Mouse (Mus musculus): ENCODE results near the gene Kansl1l.

The Kansl1l gene

DNA sequence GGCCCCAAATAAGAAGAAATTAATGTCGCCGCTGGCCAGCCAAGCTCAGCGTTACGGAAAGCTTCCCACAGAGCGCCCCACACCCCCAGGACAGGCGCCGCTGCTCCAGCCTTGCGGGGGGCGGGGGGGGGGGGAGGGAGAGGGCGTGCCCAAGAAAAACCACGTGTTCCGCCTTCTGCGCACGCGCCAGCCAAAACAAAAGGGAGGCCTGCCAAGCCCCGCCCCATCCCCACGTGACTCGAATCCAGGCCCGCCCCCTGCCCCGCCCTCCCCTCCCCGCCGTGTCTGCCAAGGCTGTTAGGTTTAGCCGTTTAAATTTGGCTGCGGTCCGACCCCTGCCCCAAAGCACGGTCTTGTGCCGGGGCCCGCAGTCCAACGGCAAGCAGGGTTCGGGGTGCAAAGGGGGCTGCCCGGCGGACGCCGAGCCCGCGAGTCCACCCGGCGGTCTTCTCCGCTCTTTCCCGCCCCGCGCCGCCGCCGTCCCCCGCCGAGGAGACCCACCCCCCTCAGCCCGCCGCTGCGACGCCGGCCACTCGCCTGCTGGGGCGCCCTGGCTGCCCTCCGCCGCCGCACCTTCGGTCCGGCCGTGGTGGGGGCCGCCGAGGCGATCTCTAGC lies 417 bp downstream of the Kansl1l start:
- DNase-seq (ENCODE audit: low spot score): peak; percentile 79

DNA sequence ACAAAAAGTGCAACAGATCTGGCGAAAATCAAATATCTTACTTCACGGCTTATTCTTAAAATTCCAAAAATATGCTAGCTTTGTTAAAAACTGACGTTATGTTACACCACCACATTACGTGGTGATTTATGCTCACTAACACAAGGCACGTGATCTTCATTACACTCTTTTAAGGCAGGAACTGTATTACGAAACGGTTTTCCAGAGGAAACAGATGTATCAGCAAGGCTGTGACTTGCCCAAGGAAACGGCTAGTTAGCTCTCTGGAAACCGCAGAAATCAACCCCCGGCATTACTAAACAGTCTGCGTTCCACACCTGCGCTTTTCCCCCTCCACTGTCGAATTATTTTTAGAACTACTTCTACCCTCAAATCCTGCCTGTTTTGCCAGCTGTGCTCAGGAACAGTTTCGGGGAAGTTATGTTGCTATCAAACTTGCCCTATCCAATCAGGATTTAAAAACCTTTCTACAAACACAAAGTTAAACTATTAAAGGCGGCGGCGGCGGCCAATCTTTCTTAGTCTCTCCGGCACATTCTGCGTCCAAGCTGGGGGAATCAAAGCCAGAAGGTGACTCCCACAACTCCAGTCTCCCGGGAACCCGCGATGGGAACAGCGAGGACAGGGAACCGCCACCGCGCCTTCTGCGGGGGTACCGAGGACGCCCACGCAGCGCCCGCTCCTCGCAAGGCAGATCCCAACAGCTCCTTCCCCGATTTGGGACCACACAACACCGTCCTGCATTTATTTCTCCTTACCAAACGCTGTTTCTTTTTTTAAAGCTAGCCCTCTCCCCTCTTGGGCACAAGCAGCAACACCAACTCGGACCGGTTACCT lies 1.2 kb downstream of the Kansl1l start:
- peak; percentile 41 for DNase-seq (ENCODE audit: low spot score)

DNA sequence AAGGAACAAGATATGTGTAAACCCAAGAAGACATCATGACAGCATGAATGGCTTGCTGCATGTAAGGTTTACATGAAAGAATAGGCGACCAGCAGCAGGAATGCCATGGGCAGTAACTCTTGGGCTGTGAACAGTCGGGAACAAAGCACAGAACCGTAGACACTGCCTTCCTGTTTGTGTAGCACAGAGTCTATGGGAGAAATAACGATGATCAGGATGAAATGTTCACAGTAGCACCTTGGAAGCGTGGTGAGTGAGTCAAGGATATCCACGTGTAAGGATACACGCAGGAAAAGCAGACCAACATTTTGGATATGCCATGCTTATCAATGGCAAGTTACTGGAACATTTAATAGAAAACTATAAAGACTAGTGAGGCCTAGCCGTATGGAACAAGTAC lies 2.6 kb downstream of the Kansl1l start:
- no peak for DNase-seq (ENCODE audit: low spot score)

DNA sequence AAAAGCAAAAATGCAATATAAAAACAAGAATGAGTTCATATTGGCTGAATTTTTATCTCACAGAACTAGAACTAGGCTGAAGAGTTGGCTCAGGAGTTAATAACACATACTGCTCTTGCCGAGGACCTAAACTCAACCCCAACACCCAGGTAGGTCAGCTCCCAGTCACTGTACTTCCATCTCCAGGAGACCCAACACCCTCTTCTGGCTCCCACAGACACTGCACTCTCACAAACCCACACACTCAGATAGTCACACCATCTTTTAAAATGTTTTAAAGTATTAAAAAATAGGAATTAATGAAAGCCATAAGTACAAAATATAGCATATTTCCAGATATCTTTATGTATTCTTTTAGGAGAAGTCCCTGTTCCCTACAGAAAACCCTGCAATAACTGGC lies 4.2 kb downstream of the Kansl1l start:
- DNase-seq (ENCODE audit: low spot score): no peak

DNA sequence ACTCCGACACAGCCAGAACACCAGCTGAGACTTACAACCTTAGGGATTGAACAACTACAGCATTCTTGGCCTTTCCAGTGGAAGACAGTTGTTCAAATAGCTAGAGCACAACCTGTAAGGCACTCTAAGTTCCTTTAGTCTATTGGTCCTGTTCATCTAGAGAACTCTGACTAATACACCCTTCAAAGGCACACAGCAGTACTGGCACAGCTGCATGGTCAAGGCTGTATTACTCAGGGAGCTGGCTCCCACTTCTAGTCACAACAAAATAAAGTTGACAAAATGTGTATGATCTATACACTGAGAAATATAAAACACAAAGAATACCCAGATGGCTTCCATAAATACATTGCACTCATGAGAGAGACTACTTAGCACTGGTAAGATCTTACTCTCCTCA lies 10.5 kb downstream of the Kansl1l start:
- DNase-seq (ENCODE audit: low spot score): no peak

DNA sequence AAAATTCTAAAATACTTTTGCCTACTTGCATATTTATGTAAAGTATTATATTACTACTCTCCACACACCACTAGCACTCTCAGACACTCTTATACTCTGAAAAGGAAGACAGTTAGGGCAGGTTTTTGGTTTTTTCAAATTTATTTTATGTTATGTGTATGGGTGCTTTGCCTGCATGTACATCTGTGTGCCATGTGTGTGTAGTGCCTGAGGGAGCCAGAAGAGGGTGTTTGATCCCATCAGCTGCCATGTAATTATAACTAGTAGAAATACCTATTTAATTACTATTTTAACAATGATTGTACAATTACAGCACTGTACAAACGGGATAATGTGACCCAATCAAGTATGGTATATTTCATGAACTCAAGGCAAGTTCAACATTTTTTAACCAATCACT lies 12.0 kb downstream of the Kansl1l start:
- no peak for DNase-seq (ENCODE audit: low spot score)

DNA sequence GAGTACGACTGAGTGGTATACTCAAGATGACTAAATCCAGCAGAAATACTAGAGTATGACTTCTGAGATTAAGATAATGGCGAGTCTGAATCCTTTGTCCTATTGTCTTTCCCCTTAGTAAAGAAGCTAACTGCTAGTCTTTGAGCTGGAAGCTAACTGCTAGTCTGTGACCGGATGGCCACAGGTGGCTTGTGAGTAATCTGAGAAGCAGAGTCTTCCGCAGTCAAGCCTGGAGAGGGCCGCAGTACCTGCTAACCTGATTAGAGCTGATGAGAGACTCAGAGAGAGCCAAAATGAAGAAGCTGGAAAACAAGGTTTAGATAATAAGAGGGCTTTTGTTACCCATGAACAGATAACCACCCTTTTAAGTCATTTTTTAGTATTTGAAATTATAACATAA lies 12.7 kb downstream of the Kansl1l start:
- DNase-seq (ENCODE audit: low spot score): no peak

DNA sequence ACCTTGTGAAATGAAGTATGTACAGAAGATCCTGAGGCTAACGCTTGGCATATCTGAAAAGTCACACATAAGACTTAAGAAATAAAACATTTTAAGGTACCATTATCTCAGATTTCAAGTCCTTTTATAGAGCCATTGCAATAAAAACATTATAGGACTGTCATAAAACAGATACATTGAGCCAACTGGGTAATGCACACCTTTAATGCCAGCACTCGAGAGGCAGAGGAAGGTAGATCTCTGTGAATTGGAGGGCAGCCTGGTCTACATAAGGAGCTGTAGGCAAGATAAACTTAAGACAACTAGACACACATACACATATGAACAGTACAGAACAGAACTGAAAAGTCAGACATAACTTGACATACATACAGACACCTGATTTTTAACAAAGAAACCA lies 19.4 kb downstream of the Kansl1l start:
- no peak for DNase-seq (ENCODE audit: low spot score)

DNA sequence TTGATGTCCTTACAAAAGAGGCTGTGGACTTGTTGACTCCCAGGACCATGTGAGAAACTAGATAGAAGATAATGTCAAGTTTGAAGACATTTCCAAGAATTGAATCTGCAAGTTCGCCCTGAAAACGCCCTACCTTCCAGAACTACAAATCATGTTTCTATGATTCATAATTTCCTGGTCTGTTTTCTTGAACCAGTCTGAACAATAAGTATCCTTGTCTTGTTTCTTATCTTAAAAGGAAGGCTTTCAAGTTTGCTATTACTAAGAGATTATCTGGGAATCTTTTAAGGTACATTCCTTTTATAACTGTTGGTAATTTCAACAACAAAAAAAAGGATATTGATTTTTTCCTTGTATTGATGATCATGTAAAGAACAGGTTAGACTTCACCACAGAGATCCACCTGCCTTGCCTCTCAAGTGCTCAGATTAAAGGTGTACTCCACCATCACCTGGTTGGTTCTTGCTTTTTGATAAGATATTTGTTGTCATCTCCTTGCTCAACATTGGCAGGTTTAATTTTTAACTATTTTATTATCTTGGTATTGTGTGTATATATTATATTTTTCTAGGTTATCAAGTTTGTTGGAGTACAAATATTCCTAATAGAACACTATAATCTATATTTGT lies 24.4 kb downstream of the Kansl1l start:
- DNase-seq (ENCODE audit: low spot score): no peak

DNA sequence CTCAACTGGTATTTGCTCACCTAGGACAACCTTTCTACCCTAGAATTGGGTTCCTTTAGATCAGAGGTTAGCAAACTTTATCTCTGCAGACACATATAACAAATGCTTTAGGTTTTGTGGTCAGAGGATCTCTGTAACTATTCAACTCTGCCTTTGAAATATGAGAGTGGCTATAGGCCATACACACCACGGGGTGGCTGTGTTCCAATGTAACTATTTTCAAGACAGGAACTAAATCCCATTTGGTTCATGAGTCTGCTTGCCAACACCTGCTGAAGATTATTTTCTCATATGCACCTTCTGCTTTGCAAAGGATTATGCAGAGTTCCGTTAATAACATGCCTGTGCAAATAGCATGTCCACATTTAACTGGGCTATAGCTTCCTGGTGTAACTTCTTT lies 35.1 kb downstream of the Kansl1l start:
- no peak for DNase-seq (ENCODE audit: low spot score)

DNA sequence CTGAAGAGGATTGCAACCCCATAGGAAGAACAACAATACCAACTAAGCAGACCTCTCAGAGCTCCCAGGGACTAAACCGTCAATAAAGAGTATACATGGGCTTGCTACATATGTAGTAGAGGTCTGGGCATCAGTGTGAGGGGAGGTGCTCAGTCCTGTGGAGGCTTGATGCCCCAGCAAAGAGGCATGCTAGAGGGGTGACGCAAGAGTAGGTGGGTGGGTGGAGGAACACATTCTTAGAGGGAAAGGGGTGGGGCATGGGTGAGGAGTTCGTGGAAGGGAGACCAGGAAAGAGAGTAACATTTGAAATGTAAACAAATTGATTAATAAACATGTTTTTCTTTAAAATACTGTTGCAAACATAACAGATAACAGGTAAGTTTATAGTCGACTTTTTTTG lies 36.3 kb downstream of the Kansl1l start:
- DNase-seq (ENCODE audit: low spot score): no peak

DNA sequence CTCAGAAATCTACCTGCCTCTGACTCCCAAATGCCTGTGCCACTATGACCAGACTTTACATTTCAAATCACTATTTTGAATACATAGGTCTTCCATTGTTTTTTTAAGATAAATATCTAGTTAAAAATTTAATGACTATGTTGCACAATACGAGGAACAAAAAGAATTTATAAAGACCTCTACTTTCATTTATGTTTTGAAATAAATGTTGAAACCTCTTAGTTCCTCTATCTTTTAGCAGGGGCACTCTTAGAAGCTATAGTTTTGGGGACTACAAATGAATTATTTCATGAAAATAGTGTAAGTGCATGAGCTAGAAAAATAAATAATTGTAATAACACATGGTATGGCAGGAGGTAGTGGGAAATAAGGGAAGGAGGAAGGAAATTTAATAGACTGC lies 38.6 kb downstream of the Kansl1l start:
- DNase-seq (ENCODE audit: low spot score): no peak

DNA sequence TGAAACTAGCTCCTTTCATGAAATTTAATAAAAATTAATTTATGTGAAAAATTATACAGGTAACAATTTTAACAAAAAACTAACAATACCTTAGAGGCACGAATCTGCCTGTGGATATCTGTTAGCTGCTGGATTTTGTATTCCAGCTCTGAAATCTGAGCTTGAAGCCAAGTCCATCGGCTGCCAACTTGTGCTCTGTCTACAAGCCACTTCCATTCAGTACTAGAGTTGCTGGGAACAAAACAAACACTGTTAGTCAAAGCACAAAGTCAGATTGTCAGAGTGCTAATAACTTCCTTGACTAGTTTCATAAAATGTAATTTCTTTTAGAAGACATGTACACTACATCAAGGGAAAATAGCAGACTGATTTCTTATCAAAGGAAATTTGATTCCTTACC lies 39.5 kb downstream of the Kansl1l start:
- no peak for DNase-seq (ENCODE audit: low spot score)

DNA sequence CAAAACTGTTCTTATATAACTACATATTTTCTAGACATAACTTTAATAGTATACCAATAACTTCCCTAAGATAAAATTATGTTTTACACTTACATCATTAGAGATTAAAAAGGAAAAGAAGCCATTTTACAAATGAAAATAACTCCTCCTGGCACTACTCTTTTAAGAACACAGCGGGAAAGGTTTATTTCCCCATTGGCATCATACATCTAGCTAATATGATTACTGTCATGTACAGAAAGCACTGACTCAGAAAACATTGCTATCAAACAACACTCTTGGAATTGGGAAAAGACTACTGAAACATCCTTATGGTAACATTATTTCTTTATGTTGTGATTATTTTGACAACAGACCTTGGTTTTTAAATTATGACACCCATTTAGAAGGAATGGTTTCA lies 48.6 kb downstream of the Kansl1l start:
- no peak for DNase-seq (ENCODE audit: low spot score)

DNA sequence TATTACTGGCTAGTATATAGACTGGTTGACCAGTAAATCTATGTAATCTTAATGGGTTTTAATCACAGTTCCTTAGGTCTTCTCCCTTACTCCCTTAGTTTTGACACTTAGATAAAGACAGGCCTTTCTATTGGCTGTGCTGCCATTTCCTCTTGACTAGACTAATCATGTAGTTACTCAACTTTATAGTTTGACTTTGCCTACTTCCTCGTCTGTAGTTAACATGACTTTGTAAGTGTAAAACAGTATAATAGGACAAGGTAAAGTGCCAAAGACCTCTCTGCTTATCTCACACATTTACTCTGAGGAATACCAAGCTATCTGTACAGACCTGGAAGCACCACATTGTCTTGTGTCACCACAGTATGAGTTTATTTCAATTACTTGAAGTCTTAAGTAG lies 86.8 kb downstream of the Kansl1l start:
- DNase-seq (ENCODE audit: low spot score): no peak

DNA sequence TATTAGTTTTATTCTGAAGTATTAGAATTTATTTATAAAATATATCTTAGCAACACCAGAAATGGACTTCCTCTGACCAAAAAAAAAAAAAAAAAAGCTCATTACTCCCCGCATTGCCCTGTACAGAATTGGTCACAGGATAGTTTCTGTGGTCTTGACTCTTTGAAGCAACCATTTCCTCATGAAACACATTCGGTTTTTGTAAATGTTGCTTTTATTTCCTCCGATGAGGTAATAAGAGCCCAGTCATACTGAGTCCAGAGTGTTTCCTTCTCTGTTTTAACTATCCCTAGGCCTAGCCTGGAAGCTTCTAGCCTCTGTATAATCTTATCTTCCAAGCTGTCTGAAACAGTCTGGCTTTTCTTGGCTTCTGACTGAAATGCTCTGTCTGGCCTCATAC lies 104.5 kb downstream of the Kansl1l start:
- no peak for DNase-seq (ENCODE audit: low spot score)

DNA sequence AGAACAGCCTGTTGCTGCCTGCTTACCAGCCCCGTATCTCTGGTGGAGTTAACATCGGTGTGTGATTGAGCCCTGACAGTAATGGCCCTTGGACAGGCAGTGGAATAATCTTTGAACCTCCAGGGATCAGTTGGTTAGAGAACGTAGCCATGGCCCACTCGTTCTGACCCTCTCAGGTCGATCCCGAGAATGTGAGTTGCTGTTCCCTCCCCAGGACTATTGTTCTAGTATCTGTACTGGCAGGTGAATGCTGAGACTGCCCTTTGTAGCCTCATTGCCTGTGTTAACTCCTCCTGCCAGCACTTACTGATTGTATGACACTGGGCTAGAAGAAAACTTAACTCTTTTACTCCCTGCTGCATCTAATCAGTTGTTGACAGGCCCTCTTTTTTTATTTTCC lies 112.8 kb downstream of the Kansl1l start:
- DNase-seq (ENCODE audit: low spot score): no peak

DNA sequence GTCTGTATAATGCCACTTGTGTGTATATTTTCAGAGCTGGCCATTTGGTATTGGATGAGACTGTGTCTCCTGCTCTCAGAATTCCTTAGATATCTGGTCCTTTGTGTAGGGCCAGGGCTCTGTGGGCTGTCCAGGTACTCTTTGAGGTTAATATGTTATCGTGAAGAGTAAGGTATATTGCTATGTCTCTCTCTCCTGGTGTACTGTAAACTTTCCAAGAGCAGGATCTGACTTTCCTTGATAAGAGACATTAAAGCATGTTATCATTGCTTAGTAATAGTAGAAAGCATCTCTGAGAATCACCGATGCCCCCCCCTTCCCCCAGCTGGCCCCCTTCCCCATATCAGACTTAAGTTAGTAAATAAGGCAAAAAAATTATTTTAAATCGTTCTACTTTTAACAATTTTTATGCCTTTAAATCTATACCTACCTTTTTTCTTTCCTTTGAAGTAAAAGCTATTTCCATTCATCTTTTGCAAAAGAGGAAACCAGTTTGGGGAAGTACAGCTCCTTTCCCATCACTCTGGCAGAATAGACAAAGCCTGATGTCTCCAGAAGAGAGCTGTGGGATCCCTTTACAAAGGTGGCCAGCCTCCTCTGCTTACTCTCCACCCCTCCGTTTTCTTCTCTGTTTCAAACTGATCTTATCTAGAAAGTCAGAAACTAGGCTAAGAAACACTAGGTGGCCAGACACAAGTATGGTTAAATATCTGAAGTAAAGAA lies 114.6 kb downstream of the Kansl1l start:
- no peak for DNase-seq (ENCODE audit: low spot score)

DNA sequence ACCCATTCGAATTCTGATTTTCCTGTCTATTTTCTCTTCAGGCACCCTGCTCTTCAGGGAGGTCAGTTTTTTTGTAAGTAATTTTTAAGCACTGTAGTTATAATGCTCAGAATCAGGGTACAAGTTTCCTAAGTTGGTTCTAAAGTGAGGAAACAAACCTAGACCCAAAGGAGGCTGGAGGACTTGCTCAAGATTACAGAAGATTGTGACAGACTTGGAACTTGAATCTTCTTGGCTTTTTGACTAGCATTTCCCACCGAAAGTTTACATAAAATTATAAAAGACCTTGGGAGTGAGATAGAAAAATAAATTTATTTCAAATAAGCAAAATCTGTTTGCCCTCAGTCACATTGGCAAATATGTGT lies 115.8 kb downstream of the Kansl1l start:
- DNase-seq (ENCODE audit: low spot score): no peak

DNA sequence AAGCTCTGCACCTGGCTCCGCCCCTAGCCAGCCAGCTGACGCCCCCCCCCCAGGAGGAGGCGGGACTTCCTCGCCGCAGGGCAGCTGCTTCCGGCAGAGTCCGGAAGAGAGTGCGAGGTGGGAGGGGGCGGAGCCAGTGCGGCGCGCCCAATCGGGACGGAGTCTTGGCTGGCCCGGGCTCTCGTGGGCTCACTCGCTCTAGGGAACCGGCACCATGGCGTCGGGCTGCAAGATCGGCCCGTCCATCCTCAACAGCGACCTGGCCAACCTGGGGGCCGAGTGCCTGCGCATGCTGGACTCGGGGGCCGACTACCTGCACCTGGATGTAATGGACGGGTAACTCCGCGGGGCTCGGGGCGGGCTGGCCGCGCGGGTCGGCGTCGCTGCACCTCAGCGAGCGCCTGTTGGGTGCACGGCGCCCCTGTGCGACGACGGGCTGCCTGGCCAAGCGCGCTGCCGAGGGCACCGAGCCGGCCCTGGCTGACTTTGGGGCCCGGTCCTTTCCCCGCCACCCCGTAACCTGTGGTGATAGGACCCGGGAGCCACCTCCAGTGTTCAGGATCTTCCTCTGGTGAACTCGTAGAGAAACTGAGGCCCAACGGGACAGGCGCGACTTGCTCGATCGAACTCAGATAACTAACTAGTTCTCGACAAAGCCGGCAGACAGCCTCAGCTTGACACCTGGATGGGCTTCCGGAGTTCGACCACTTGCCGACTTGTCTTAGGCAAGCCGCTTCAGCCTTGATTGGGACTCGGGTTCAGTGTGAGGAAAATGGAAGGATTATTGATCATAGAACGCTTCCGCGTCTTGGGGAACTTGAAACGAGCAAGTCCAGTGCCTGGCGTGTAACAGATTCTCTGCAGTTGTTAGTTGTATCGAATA lies 116.4 kb downstream of the Kansl1l start, which contains the start of gene Rpe:
TSS of gene Rpe (plus strand) at position 139 of the 883 bp plus-strand sequence.
- peak; percentile 87 for DNase-seq (ENCODE audit: low spot score)

DNA sequence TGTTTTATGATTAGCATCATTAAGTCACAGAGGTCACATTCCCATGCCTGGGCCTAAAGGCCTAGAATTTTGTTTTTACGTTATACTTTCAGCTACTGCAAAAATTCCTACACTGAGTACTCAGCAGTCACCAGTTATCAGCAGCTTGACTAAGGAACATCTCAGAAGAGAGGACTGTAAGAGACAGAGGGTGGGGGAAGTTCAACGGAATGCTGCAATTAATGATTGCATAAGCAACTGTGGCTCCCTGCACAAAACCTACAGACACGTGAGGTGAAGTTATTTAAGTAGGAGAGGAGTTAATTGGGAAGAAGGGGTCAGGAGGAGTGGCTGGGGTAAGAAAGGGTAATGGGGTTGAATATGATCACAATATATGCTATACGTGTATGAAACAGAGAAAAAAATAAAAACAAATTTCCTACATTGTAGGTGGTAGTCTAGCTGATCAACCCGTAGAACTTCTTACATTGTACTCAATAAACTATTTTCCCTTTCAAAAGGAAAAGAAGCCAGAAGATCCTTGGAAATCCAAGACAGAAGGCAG lies 117.1 kb downstream of the Kansl1l start:
- no peak for DNase-seq (ENCODE audit: low spot score)
